Mouse (Mus musculus): Measurements from ENCODE around the gene Tiam2. TPM values are rescaled to one million over a fixed set of nuclear protein-coding genes. Genes with fewer than 3 reads are reported as not detected.

The Tiam2 gene
- polyA plus RNA-seq, 1 experiment, result 2.5 TPM

DNA sequence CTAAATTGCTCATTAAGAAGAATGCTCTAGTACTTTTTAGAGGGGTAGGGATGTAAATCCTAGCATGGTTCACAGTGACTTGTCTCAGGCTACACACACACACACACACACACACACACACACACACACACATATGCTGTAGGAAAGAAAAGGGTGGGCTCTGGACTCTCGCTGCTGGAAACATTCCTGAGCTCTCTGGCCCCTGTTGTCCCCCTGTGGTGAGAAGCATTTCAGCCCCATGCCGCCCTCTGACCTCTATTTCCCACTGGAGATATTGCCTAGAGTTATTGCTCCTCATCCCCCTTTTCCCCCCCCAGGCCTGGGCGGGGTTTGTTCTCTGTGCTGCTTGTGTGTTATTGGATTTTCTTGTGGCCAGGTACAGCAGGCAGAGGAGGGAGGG is 28.5 kb downstream of the Tiam2 start:
- H3K27ac ChIP-seq (ENCODE audit: insufficient read depth, low read length), result no peak overlapping the region
- no peak overlapping the region for H3K9ac ChIP-seq (ENCODE audit: low read depth, poor library complexity, severe bottlenecking)
- H3K36me3 ChIP-seq (ENCODE audit: control insufficient read depth, insufficient read depth, low read length, poor library complexity, severe bottlenecking), result no peaks in the 10 kb centered on the region
- no peak overlapping the region for H3K4me3 ChIP-seq (ENCODE audit: low read depth, low read length)
- H3K27me3 ChIP-seq (ENCODE audit: control insufficient read depth, insufficient read depth, low read length, poor library complexity, severe bottlenecking), result no peaks in the 10 kb centered on the region
- no peak for TF ChIP-seq CTCF (IDR thresholded peaks at IDR 0.05; ENCODE audit: low read depth, low read length)
- no peak for TF ChIP-seq EP300 (IDR thresholded peaks at IDR 0.05; ENCODE audit: insufficient read depth, low read depth, low read length)
- no peak for TF ChIP-seq POLR2A (IDR thresholded peaks at IDR 0.05; ENCODE audit: insufficient read depth, low read length)
- no peaks in the 10 kb centered on the region for H3K4me1 ChIP-seq (ENCODE audit: control insufficient read depth, insufficient read depth, low read length)
- H3K9me3 ChIP-seq (replicated peaks; ENCODE audit: control insufficient read depth, insufficient read depth, low read length, poor library complexity, severe bottlenecking), result no peaks in the 10 kb centered on the region

DNA sequence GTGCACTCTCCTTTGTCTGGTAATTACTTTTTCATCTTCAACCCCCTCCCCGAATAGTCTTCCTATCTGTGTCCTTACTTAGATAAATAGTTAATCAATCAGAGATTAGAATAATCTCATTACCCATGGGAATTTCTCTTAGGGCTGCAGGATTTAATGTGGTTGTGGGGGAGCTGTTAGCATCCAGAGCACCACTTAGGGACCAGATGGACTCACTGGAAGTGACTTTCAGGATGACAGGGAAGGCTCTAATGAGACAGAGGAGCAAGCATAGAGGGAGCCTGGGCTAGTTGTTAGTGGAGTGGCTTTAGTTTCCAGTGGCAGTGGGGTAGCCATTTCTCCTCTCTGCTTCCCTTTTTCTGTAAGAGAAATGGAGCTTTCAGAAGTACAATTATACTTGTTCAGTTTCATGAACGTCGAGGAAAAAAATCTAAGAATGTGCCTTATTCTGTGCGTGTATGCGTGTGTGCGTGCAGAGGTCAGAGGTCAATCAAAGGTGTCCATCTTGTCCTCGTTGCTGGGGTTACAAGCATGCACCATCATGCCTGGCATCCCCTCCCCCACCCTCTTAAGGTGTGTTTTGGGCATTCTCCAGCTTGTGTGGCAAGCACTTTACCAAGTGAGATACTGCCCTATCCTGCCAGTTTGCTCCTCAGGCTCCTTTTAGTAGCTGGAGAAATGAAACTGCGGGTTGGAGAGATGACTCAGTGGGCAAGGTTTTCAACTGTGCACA is 30.4 kb downstream of the Tiam2 start:
- H3K27me3 ChIP-seq (ENCODE audit: control insufficient read depth, insufficient read depth, low read length, poor library complexity, severe bottlenecking), result no peaks in the 10 kb centered on the region
- no peak for TF ChIP-seq EP300 (IDR thresholded peaks at IDR 0.05; ENCODE audit: insufficient read depth, low read depth, low read length)
- TF ChIP-seq POLR2A (IDR thresholded peaks at IDR 0.05; ENCODE audit: insufficient read depth, low read length), result no peak
- TF ChIP-seq CTCF (IDR thresholded peaks at IDR 0.05; ENCODE audit: low read depth, low read length), result no peak
- H3K9ac ChIP-seq (ENCODE audit: low read depth, poor library complexity, severe bottlenecking), result no peak overlapping the region
- H3K36me3 ChIP-seq (ENCODE audit: control insufficient read depth, insufficient read depth, low read length, poor library complexity, severe bottlenecking), result no peaks in the 10 kb centered on the region
- no peaks in the 10 kb centered on the region for H3K9me3 ChIP-seq (replicated peaks; ENCODE audit: control insufficient read depth, insufficient read depth, low read length, poor library complexity, severe bottlenecking)
- no peaks in the 10 kb centered on the region for H3K4me1 ChIP-seq (ENCODE audit: control insufficient read depth, insufficient read depth, low read length)
- no peak overlapping the region for H3K4me3 ChIP-seq (ENCODE audit: low read depth, low read length)
- H3K27ac ChIP-seq (ENCODE audit: insufficient read depth, low read length), result no peak overlapping the region

DNA sequence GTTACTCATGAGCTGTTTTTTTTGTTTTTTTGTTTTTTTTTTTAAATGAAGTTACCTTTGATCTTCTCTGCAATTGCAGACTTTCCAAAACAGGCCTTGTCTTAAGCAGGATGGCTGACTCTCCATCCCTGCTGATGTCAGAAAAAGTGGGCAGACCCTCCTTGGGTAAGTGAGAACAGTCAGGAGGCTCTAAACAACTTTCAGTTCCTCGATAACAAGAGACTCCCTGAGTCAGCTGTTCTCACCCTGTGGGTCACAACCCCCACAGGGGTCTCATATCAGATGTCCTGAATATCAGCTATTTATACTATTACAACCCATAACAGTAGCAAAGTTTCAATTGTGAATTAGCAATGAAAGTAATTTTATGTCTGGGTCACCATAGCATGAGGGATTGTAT is 33.9 kb downstream of the Tiam2 start:
- no peak overlapping the region for H3K27ac ChIP-seq (ENCODE audit: insufficient read depth, low read length)
- H3K4me3 ChIP-seq (ENCODE audit: low read depth, low read length), result no peak overlapping the region

DNA sequence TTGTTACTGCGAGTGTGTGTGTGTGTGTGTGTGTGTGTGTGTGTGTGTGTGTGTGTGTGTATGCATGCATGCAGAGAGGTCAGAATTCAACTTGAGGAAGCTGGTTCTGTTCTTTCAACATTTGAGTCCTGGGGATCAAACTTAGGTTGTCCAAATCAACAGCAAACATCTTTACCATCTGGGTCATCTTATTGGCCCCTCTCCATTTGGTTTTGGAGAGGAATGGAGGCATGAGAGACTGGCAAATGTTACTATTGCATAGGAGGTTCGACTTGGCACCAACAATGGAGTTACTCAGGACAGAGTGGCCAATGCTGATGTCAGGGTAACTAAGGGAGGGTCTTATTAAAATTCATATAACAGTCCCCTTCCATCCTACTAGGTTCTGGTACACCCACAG is 35.4 kb downstream of the Tiam2 start:
- Histone ChIP-seq H3K27ac (ENCODE audit: insufficient read depth, low read length) (no peak overlapping the region), H3K9ac (ENCODE audit: low read depth, poor library complexity, severe bottlenecking) (no peak overlapping the region), H3K9me3 (replicated peaks; ENCODE audit: control insufficient read depth, insufficient read depth, low read length, poor library complexity, severe bottlenecking) (no peaks in the 10 kb centered on the region), H3K4me3 (ENCODE audit: low read depth, low read length) (no peak overlapping the region), H3K36me3 (ENCODE audit: control insufficient read depth, insufficient read depth, low read length, poor library complexity, severe bottlenecking) (no peaks in the 10 kb centered on the region), H3K27me3 (ENCODE audit: control insufficient read depth, insufficient read depth, low read length, poor library complexity, severe bottlenecking) (no peaks in the 10 kb centered on the region), H3K4me1 (ENCODE audit: control insufficient read depth, insufficient read depth, low read length) (no peaks in the 10 kb centered on the region)
- TF ChIP-seq EP300 (IDR thresholded peaks at IDR 0.05; ENCODE audit: insufficient read depth, low read depth, low read length) (no peak), CTCF (IDR thresholded peaks at IDR 0.05; ENCODE audit: low read depth, low read length) (no peak), POLR2A (IDR thresholded peaks at IDR 0.05; ENCODE audit: insufficient read depth, low read length) (no peak)

More for the DNA sequence above, 33.9 kb downstream of the Tiam2 start:
- H3K4me1 ChIP-seq (ENCODE audit: control insufficient read depth, insufficient read depth, low read length), result no peaks in the 10 kb centered on the region
- H3K9me3 ChIP-seq (replicated peaks; ENCODE audit: control insufficient read depth, insufficient read depth, low read length, poor library complexity, severe bottlenecking), result no peaks in the 10 kb centered on the region
- no peaks in the 10 kb centered on the region for H3K36me3 ChIP-seq (ENCODE audit: control insufficient read depth, insufficient read depth, low read length, poor library complexity, severe bottlenecking)
- no peak overlapping the region for H3K9ac ChIP-seq (ENCODE audit: low read depth, poor library complexity, severe bottlenecking)
- TF ChIP-seq EP300 (IDR thresholded peaks at IDR 0.05; ENCODE audit: insufficient read depth, low read depth, low read length) (no peak), POLR2A (IDR thresholded peaks at IDR 0.05; ENCODE audit: insufficient read depth, low read length) (no peak), CTCF (IDR thresholded peaks at IDR 0.05; ENCODE audit: low read depth, low read length) (no peak)
- no peaks in the 10 kb centered on the region for H3K27me3 ChIP-seq (ENCODE audit: control insufficient read depth, insufficient read depth, low read length, poor library complexity, severe bottlenecking)

DNA sequence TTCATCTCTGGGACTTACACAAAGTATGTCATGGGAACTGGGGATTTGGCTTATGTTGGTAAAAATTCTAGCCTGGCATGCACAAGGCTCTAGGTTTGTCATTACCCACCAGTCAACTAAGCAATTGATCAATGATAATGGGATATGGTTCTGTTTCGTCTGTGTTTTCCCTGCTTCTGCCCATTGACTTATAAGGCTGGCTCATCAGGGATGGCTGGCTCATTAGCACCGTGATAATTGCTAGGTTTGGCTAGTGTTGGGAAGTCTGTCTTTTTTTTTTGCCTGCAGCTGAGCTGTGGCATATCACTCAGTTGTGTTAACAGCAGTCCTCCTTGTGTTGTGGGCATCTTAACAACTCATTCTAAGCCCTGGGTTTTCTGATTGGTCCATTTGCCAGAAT is 36.8 kb downstream of the Tiam2 start:
- H3K27ac ChIP-seq (ENCODE audit: insufficient read depth, low read length), result no peak overlapping the region
- H3K27me3 ChIP-seq (ENCODE audit: control insufficient read depth, insufficient read depth, low read length, poor library complexity, severe bottlenecking), result no peaks in the 10 kb centered on the region
- H3K36me3 ChIP-seq (ENCODE audit: control insufficient read depth, insufficient read depth, low read length, poor library complexity, severe bottlenecking), result no peaks in the 10 kb centered on the region
- no peaks in the 10 kb centered on the region for H3K9me3 ChIP-seq (replicated peaks; ENCODE audit: control insufficient read depth, insufficient read depth, low read length, poor library complexity, severe bottlenecking)
- no peak overlapping the region for H3K9ac ChIP-seq (ENCODE audit: low read depth, poor library complexity, severe bottlenecking)
- H3K4me1 ChIP-seq (ENCODE audit: control insufficient read depth, insufficient read depth, low read length), result no peaks in the 10 kb centered on the region
- TF ChIP-seq POLR2A (IDR thresholded peaks at IDR 0.05; ENCODE audit: insufficient read depth, low read length), result no peak
- no peak for TF ChIP-seq EP300 (IDR thresholded peaks at IDR 0.05; ENCODE audit: insufficient read depth, low read depth, low read length)
- TF ChIP-seq CTCF (IDR thresholded peaks at IDR 0.05; ENCODE audit: low read depth, low read length), result no peak
- no peak overlapping the region for H3K4me3 ChIP-seq (ENCODE audit: low read depth, low read length)

DNA sequence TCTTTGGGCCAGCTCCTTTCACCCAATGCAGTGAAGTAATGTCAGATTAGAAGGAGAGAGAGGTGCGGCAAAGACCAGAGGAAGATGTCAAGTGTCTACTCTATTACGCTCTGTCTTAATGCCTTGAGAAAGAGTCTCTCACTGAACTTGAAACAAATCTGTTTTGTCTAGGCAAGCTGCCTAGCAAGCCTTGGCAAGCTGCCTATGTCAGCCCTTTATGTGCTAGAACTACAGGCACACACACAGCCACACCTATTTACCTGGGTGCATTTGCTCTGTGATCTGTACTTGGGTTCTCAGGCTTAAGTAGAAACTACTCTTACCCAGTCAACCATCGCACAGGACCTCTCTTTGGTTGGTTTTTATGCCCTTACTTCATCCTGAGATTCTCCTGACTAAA is 40.4 kb downstream of the Tiam2 start:
- TF ChIP-seq POLR2A (IDR thresholded peaks at IDR 0.05; ENCODE audit: insufficient read depth, low read length) (no peak), EP300 (IDR thresholded peaks at IDR 0.05; ENCODE audit: insufficient read depth, low read depth, low read length) (no peak), CTCF (IDR thresholded peaks at IDR 0.05; ENCODE audit: low read depth, low read length) (no peak)
- Histone ChIP-seq H3K9me3 (replicated peaks; ENCODE audit: control insufficient read depth, insufficient read depth, low read length, poor library complexity, severe bottlenecking) (no peaks in the 10 kb centered on the region), H3K27me3 (ENCODE audit: control insufficient read depth, insufficient read depth, low read length, poor library complexity, severe bottlenecking) (no peaks in the 10 kb centered on the region)

More for the DNA sequence above, 40.4 kb downstream of the Tiam2 start:
- Histone ChIP-seq H3K36me3 (ENCODE audit: control insufficient read depth, insufficient read depth, low read length, poor library complexity, severe bottlenecking) (no peaks in the 10 kb centered on the region), H3K4me3 (ENCODE audit: low read depth, low read length) (no peak overlapping the region), H3K9ac (ENCODE audit: low read depth, poor library complexity, severe bottlenecking) (no peak overlapping the region), H3K4me1 (ENCODE audit: control insufficient read depth, insufficient read depth, low read length) (no peaks in the 10 kb centered on the region), H3K27ac (ENCODE audit: insufficient read depth, low read length) (no peak overlapping the region)
